Mouse (Mus musculus) CH12.LX (cell line): ENCODE data around the gene Rfx5. TPM values are rescaled to one million over a fixed set of nuclear protein-coding genes. Genes with fewer than 3 reads are reported as not detected.
"Not testable (repeated sequence)": the region's sequence is repeated elsewhere in the genome, so short reads cannot be mapped to it uniquely, and the experiment has no call there.

Experiments
- DNase-seq: peaks from one replicate; pipeline ENCODE4 v3.0.0-alpha.2; 2013; ENCODE audit errors: extremely low read depth
- H3K27ac ChIP-seq: 2 replicates; pipeline ENCODE4 v1.5.1; 2012; ENCODE audit warnings: low read depth, mild to moderate bottlenecking, control low read depth, moderate library complexity; ENCODE audit not compliant: insufficient read depth
- H3K27me3 ChIP-seq: replicated peaks from 2 replicates; pipeline ENCODE3; 2012; ENCODE audit warnings: inconsistent platforms
- H3K36me3 ChIP-seq, 2 experiments: replicated peaks in 1 of 2; 2 replicates each; pipeline versions ENCODE3 to v1.6.1; 2012; ENCODE audit warnings: inconsistent platforms in 1 of 2, low read length in 1 of 2, mild to moderate bottlenecking in 1 of 2, mixed read lengths in 1 of 2, moderate library complexity in 1 of 2; ENCODE audit not compliant: control insufficient read depth in 1 of 2, insufficient read depth in 1 of 2
- H3K4me1 ChIP-seq, 2 experiments: 2 replicates each; pipeline ENCODE4 v1.6.1; 2012; ENCODE audit warnings: inconsistent platforms in 1 of 2, moderate library complexity in 1 of 2; ENCODE audit not compliant: insufficient read depth in 2 of 2, control insufficient read depth in 1 of 2
- H3K4me2 ChIP-seq: 2 replicates; pipeline ENCODE4 v1.6.1; 2012; ENCODE audit warnings: low read depth, mild to moderate bottlenecking, control low read depth; ENCODE audit not compliant: poor library complexity, insufficient read depth, severe bottlenecking
- H3K4me3 ChIP-seq, 3 experiments: fragments of 150-350 bp in 1 of 3; sonication (generic) in 1 of 3; replicated peaks in 1 of 3; 2 replicates each; pipeline versions ENCODE3 to v1.5.1; 2011 to 2012; ENCODE audit warnings: low read depth in 2 of 3, low read length in 2 of 3, mild to moderate bottlenecking in 2 of 3, moderate library complexity in 2 of 3, control low read depth in 1 of 3, improper control_type of control experiment in 1 of 3, inconsistent platforms in 1 of 3, mixed read lengths in 1 of 3; ENCODE audit not compliant: poor library complexity in 1 of 3
- H3K79me2 ChIP-seq: replicated peaks from 2 replicates; pipeline ENCODE4 v1.6.1; 2012; ENCODE audit warnings: mild to moderate bottlenecking, moderate library complexity; ENCODE audit not compliant: control insufficient read depth, poor library complexity, insufficient read depth, severe bottlenecking; ENCODE audit errors: extremely low read depth
- H3K9ac ChIP-seq: 2 replicates; pipeline ENCODE4 v1.6.1; 2012; ENCODE audit warnings: low read depth, mild to moderate bottlenecking, control low read depth, moderate library complexity; ENCODE audit not compliant: insufficient read depth
- H3K9me3 ChIP-seq: replicated peaks from 2 replicates; pipeline ENCODE3; 2012; ENCODE audit warnings: low read length, inconsistent platforms, mixed read lengths
- dilution Hi-C: fragments of 300-500 bp; cut with MboI; formaldehyde crosslinking; loops from 2 replicates; pipeline ENCODE4 v1.14.3; 2020; ENCODE audit warnings: low sequenced_read_pairs; ENCODE audit not compliant: extremely low pct_unique_long_range_greater_than_20kb, extremely low pct_ligation_motif_present
- in situ Hi-C: fragments of 300-500 bp; cut with MboI; formaldehyde crosslinking; loops from 3 replicates; pipeline ENCODE4 v1.14.3; 2019; ENCODE audit warnings: low sequenced_read_pairs, low pct_ligation_motif_present, low pct_unique_long_range_greater_than_20kb, mixed read lengths
- polyA plus RNA-seq: library from polyadenylated mRNA; unstranded; fragments of >175 nt; gene quantifications from 2 replicates; pipeline ENCODE4 v1.2.1, GENCODE M21; 2012; ENCODE audit warnings: low read depth; ENCODE audit not compliant: insufficient read length
- total RNA-seq, 2 experiments: library from RNA; depleted of rRNA; stranded (reverse); fragments of 300-350 nt in 1 of 2; fragments of >200 nt in 1 of 2; gene quantifications; 2 replicates each; pipeline ENCODE4 v1.2.3; 2012 to 2014

The Rfx5 gene
- total and polyA plus RNA-seq, 3 experiments, result 11.4 to 22.0 (median 15.4) TPM

GRCm38 (mm10) chr3:94934564-94934963 is 19.3 kb upstream of the Rfx5 start:
- H3K79me2 ChIP-seq, H3K4me1 ChIP-seq, H3K9me3 ChIP-seq, in situ Hi-C loops, H3K36me3 ChIP-seq, H3K27me3 ChIP-seq, DNase-seq, H3K4me2 ChIP-seq, dilution Hi-C loops, H3K4me3 ChIP-seq, H3K27ac ChIP-seq, H3K9ac ChIP-seq: not testable (repeated sequence)

GRCm38 (mm10) chr3:94935332-94935731 is 18.5 kb upstream of the Rfx5 start:
- H3K36me3 ChIP-seq, DNase-seq, in situ Hi-C loops, H3K9me3 ChIP-seq, H3K4me3 ChIP-seq, H3K4me2 ChIP-seq, H3K27ac ChIP-seq, H3K79me2 ChIP-seq, H3K27me3 ChIP-seq, H3K9ac ChIP-seq, dilution Hi-C loops, H3K4me1 ChIP-seq: not testable (repeated sequence)

GRCm38 (mm10) chr3:94936147-94936546 is 17.7 kb upstream of the Rfx5 start:
- H3K27me3 ChIP-seq, DNase-seq, H3K9me3 ChIP-seq, H3K4me2 ChIP-seq, H3K9ac ChIP-seq, H3K36me3 ChIP-seq, in situ Hi-C loops, dilution Hi-C loops, H3K79me2 ChIP-seq, H3K4me1 ChIP-seq, H3K4me3 ChIP-seq, H3K27ac ChIP-seq: not testable (repeated sequence)

- H3K27ac ChIP-seq, in situ Hi-C loops, H3K36me3 ChIP-seq, dilution Hi-C loops, DNase-seq, H3K4me2 ChIP-seq, H3K27me3 ChIP-seq, H3K4me3 ChIP-seq, H3K9ac ChIP-seq, H3K4me1 ChIP-seq, H3K9me3 ChIP-seq, H3K79me2 ChIP-seq: not testable (repeated sequence)
Observed at GRCm38 (mm10) chr3:94937194-94937593, 16.7 kb upstream of the Rfx5 start.

- H3K36me3 ChIP-seq, H3K9me3 ChIP-seq, dilution Hi-C loops, H3K27me3 ChIP-seq, H3K4me3 ChIP-seq, DNase-seq, H3K27ac ChIP-seq, H3K4me1 ChIP-seq, H3K4me2 ChIP-seq, H3K79me2 ChIP-seq, in situ Hi-C loops, H3K9ac ChIP-seq: not testable (repeated sequence)
Observed at GRCm38 (mm10) chr3:94940033-94940432, 13.8 kb upstream of the Rfx5 start.

- H3K4me2 ChIP-seq, H3K27ac ChIP-seq, H3K4me3 ChIP-seq, H3K36me3 ChIP-seq, H3K9me3 ChIP-seq, DNase-seq, H3K27me3 ChIP-seq, dilution Hi-C loops, in situ Hi-C loops, H3K9ac ChIP-seq, H3K79me2 ChIP-seq, H3K4me1 ChIP-seq: not testable (repeated sequence)
Observed at GRCm38 (mm10) chr3:94942211-94942967, 11.5 kb upstream of the Rfx5 start.
